Mouse (Mus musculus) c-Kit-positive CD71-positive TER-119-negative erythroid progenitor cells, embryonic 14.5 days (primary cell): ENCODE measurements at regions not wholly inside any gene's neighbourhood (a gene's known extent, or its start where the extent isn't known, plus 50 kb on each side); places are given as distances from the start of the nearest gene placed in this dataset.

Experiments used
- DNase-seq: peaks from one replicate; pipeline ENCODE4 v3.0.0-alpha.2; 2013; ENCODE audit warnings: low read depth

DNA sequence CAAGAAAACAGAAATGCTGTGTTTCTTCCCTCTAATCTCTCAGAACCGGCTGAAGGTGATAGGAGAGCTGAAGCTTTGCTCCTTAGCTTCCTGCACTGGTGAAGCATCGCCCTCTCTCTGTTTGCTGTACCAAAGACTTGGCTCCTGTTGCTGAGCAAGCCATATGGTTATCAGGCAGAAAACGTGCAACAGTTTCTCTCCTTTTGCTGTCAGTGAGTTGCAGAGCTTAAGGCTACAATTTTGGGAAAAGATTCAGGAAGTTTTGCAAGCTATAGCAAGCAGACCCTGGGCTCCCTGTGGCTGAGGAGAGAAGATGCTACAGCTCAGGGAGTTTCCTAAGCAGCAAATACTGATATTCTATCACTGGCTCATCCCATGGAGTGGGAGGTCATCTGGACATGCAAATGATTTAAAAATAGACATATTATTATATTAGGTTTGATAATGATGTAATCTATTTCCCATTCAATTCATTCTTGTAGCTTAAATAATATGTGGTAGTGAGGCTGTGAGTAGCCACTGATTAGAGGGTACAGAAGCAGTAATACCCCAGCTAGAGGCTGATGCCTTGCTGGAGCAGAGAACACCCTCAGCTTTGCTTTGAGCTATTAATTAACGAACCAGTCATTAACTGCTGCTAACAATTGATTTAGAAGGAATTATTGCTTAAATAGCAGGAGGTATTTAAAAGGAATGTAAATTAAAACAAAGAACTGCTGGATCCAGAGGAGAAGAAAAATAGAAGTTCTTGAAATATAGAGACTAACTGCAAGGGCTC is 240.1 kb upstream of the Emcn start:
- DNase-seq, result no peak

- DNase-seq, result no peak
Observed at GRCm38 (mm10) chr3:137105930-137106329, 234.9 kb upstream of the Emcn start.

GRCm38 (mm10) chr3:137108197-137108596 is 232.7 kb upstream of the Emcn start:
- no peak for DNase-seq

DNA sequence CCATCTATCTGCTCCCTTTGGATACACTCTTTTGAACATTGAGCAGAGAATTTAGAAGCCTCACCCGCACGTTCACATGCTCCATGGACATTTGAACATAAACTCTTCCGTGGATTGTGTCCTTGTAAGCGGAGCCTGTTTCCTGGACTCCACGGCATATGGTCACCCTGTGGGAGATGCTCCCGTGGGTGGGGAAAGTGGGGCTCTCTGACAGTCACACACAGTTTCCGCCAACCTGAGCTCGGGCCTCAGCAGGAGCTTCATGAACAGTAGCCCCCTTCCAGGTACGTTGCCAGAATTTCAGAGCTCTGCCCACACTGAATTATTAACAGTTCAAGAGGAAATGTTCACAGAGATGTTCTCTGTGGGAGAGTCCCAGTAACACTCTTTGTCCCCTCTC is 231.1 kb upstream of the Emcn start:
- DNase-seq, result no peak

- no peak for DNase-seq
Observed at GRCm38 (mm10) chr3:137110485-137110884, 230.4 kb upstream of the Emcn start.

DNA sequence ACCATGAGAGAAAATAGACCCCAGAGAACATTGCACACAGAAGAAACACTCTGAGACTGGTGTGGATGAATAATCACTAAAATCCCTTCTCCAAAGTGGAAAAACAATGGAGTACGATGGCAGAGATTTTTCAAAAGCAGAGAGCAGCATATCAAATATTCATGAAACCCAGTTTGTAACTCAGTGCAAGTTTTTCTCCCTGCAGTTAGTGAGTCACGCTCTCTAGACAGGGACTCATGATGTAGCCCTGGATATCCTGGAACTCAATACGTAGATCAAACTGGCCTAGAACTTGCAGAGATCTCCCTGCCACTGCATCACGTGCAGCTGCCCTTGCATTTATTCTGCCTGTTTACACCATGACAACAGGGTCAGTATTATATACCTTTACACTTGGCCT is 210.9 kb upstream of the Emcn start:
- DNase-seq, result no peak

- DNase-seq, result no peak
Observed at GRCm38 (mm10) chr3:137142041-137142440, 198.8 kb upstream of the Emcn start.

DNA sequence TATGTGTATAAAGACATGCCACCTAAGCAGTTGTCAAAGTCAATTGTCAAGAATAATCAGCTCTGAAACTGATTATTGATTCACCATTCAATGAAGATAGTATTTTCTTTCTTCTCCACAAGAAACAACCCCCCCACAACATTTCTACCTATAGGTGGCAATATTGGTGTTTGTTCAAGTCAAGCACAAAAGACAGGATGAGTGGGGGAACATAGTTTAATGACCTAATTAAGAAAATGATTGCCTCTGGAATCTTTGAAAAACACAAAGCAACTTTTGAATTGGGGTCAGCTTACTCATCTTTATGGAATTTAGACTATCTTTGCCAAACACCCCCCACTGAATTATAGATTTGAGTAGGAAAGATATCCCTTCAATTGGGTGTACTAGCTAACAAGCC is 194.8 kb upstream of the Emcn start:
- no peak for DNase-seq

DNA sequence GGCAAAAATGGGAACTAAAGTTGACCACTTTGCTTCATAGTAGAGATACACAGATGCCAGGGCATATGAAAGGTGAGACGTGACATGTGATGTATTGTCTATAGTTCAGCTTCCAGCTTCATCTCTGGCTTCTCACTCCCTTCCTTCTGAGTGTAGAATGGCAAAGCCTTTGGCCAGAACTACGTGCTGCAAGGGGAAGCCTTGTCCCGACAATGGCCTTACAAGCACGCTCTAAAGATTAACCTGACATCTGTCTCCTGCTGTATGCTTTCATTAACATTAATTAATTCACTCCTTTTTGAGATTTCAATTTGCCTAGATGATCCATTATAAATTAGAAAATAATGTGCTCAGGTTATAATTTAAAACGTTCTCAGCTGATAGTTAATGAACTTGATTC is 193.5 kb upstream of the Emcn start:
- no peak for DNase-seq

GRCm38 (mm10) chr3:137150414-137151010 is 190.4 kb upstream of the Emcn start:
- no peak for DNase-seq

- no peak for DNase-seq
Observed at GRCm38 (mm10) chr3:137151431-137151830, 189.4 kb upstream of the Emcn start.

GRCm38 (mm10) chr3:137153234-137153633 is 187.6 kb upstream of the Emcn start:
- DNase-seq, result no peak

GRCm38 (mm10) chr3:137154200-137155042 is 186.4 kb upstream of the Emcn start:
- DNase-seq, result no peak

- no peak for DNase-seq
Observed at GRCm38 (mm10) chr3:137155043-137155404, 185.8 kb upstream of the Emcn start.

GRCm38 (mm10) chr3:137156250-137156975 is 184.5 kb upstream of the Emcn start:
- no peak for DNase-seq

- DNase-seq, result no peak
Observed at GRCm38 (mm10) chr3:137189035-137189434, 151.8 kb upstream of the Emcn start.

DNA sequence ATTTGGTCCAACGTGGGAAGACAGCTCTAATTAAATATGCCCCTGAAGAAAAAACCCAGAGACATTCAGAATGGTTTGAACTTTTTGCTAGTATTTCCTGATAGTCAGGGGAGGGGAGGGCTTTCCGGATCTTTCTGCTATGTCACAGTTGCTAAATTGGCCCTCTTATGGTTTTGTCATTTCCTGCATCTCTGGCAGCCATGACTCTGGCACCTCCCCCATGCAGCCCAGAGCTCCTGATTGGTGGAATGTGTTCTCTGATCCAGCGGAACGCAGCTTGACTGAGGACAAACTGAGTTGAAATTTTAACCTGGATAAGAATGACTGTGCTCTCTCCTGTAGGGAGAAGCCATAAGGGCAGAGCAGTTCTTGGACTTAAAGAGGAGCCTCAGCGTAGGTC is 150.4 kb upstream of the Emcn start:
- DNase-seq, result no peak

DNA sequence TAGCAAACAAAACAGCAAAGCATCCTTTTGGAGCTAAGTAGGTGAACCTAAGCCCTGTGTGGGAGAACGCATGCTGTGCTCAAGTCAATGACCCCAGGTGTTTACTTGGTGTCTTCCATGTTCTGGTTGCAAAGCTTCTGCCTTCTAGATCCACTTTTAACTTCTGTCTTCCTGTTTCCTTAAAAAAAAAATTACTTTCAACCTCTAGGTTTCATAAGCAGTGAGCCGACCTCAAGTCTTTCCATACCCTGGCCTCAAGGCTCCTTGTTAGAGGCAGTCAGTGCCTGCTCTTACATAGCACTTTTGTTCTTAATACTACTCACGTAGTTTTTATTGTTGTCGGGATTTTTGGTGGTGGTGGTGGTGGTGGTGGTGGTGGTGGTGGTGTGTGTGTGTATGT is 149.9 kb upstream of the Emcn start:
- no peak for DNase-seq

DNA sequence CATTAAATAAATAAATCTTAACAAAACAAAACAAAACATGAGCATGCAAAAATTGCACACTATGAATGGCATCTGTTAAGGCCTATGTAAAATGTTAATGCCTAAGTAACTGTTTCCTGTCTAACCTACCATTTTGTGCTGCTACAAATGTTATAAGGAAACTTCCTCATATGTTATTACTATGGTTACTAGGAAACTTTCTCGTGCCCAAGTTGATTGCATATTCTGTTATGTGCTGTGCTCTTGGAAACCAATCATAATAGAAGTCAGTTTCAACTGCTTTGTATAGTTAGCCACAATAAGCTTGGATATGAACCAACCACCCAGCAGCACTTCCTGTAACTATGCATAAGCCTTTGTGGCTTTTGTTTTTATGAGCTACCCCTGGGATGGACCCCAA is 147.0 kb upstream of the Emcn start:
- DNase-seq, result no peak

DNA sequence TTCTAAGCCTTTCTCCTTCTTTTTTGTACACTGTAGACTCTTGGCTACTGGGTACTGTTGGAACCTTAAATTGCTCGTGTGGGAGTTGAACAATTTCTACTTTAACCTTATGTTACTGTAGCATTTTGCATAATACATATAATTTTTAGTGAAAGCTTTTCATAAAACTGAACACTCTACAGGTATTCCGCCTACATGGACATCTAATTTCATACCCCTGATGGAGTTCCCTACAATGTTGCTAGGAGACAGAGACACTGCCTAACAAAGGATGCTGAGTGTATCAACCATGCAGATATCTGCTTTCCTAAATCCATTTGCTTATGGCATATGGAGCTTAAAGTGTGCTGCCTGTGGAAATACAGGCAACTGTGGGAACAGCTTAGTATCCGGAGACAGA is 129.2 kb upstream of the Emcn start:
- no peak for DNase-seq

- no peak for DNase-seq
Observed at GRCm38 (mm10) chr3:137216036-137216435, 124.8 kb upstream of the Emcn start.

GRCm38 (mm10) chr3:137217245-137217644 is 123.6 kb upstream of the Emcn start:
- no peak for DNase-seq
